Mouse (Mus musculus): ENCODE results near the gene Hps3.
A peak's percentile ranks its signal among the peaks of the same experiment; 100 is the strongest.

Hps3 gene

DNA sequence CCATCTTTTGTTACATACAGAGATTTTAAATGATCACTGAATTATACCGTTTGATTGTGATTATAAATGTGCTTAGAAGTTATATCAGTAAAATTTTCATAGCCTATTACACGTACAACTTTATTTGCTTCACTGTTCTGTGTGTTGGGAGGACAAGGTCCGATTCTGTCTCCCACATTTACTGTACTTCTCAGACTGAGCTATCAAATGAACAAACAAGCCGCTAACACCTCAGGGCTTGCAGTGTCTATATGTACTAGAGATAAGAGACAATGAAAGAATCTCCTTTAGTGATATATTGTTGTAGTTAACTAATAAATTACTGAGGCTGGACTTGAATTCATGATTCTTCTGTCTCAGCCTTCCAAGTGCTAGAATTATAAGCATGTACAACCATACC, 27.8 kb downstream of the Hps3 start:
- no peak for DNase-seq (ENCODE audit: extremely low read depth, low read depth, low spot score)

DNA sequence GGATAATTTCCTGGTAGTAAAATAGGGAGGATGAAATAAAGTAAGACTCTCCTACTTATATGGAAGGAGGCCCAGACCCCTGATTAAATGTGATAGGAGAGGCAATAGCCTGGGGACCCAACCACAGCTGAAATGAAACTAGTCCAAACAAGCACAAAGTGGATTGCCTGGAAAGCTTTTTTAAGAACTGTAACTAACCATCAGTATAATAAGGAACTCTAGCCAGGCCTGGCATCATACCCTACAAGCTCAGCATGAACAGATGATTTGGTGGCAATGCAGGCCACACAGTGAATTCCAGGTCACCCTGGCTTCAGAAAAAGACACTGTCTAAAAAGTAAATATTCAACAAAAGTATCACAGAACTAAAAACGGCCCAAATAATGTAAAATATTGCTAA, 29.5 kb downstream of the Hps3 start:
- peak; percentile 66 for DNase-seq (ENCODE audit: extremely low read depth, low read depth, low spot score)

DNA sequence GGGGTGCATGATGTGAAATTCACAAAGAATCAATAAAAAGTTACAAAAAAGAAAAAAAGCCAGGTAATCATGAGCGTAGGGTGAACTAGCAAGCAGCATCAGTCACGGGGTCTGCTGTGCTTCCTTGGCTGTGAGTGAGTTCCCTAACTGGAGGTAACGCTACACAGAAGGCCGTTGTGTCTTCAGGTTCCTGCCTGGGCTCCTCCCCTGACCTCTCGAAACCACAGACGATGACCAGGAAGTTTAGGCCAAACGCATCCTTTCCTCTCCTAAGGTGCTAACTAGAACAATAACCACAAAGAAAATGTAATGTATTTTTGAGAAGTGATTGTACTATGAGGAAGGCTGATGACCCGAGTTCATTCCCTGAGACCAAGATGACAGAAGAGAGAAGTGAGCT, 30.7 kb downstream of the Hps3 start:
- no peak for DNase-seq (ENCODE audit: extremely low read depth, low read depth, low spot score)

DNA sequence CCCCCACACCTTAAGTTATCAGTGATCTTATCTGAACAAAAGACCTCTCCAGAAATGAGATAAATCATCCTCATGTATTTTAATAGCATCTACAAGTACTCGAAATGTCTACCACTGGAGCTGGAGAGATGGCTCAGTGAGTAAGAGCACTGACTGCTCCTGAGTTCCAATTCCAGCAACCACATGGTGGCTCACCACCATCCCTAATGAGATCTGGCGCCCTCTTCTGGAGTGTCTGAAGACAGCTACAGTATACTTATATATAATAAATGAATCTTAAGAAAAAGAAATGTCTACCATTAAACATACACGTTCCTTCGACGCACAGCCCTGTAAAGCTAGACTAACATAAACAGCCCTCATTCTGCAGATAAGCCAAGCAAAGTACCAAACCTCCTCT, 32.3 kb downstream of the Hps3 start:
- no peak for DNase-seq (ENCODE audit: extremely low read depth, low read depth, low spot score)

DNA sequence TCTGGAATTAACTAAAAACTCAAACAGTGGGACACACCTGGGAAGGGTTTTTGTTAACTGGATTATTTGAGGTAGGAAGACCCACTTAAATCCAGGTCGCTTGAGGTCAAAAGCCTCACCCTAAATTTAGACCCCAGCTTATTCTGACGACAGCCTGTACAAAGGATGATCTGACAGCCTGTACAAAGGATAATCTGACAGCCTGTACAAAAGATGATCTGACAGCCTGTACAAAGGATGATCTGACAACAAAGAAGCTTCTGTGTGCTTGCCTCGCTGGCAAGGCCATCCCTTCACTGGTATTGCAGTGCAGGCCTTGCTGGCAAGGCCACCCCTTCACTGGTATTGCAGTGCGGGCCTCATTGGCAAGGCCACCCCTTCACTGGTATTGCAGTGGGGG, 34.3 kb downstream of the Hps3 start:
- no peak for DNase-seq (ENCODE audit: extremely low read depth, low read depth, low spot score)

DNA sequence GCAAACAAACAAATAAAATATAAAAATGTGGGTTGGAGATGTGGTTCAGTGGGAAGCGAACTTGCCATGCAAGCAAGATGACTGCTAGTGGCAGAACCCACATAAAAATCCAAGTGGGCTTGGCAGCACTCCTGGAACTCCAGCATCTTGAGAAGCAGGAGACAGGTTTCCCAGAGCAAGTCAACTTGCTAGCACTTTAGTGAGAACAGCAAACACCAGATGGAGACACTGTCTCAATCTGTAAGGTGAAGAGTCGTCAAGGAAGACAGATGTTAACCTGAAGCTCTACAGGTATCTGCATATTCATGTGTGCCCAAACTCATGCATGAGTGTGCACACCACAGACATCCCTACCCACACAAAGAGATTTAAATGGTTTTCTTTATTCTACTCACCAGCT, 35.6 kb downstream of the Hps3 start:
- DNase-seq (ENCODE audit: extremely low read depth, low read depth, low spot score): no peak

DNA sequence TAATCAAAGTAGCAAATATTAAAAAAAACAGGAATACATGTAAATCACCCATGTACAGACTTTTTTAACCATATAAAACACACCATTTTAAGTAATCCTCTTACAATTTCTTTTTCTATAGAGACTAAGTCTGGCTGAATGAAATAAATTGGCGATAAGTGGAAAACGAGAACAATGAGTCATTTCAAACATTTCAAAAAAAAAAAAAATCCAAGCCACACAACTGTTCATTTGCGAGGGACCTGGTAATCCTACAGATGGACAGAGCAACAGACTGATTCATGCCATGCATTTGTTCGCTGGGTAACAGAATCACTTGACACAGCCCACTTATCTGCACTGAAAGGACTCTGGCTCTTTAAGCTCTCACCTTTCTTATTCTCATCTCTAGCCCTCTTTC, 42.7 kb downstream of the Hps3 start:
- DNase-seq (ENCODE audit: extremely low read depth, low read depth, low spot score): no peak

DNA sequence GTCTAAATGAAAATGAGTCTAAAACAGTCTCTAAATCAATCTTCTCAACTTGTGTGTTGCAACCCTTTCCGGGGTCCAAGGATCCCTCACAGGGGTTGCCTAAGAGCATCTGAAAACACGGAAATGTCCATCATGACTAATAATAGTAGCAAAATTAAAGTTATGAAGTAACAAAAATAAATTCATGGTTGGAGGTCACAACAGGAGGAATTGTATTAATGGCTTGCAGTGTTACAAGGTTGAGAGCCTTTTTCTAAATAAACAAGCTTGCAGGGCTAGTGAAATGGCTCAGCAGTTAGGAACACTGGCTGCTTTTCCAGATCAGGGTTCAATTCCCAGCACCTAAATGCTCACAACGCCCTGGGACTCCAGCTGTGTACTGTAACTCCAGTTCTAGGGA, 45.1 kb downstream of the Hps3 start:
- DNase-seq (ENCODE audit: extremely low read depth, low read depth, low spot score): no peak

DNA sequence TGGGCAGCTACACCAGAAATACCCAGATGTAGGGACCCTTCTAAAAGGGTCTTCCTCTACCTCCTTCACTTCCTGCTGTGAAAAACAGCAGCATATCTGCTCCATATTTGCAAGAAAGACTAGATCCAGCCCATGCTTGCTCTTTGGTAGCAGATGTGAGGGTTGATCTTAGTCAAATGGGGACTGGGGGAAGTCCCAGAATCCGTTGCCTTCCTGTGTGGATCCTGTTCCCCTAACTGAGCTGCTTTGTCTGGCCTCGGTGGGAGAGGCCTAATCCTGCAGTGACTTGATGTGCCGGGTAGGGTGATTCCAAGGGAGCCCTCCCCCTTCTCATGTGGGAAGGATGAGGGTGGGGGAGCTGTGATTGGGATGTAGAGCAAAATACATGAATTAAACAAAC, 49.0 kb downstream of the Hps3 start:
- DNase-seq (ENCODE audit: extremely low read depth, low read depth, low spot score): no peak

DNA sequence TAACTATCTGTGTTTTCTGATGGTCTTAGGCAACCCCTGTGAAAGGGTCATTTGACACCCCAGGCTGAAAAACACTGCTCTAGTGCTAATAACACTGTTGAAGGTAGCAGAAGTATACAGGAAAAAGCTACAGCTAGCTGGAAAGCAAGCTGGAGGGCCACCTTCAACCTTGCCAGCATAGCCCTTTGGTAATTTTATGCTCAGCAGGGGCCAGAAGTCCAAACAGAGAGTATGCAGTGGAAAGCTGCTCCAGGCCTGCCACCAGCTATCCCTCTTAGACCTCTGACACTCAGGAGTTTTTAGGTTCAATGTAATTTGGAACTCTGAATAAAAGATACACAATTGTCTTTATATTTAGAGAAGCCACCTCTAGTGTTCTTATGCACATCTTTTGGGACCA, 52.3 kb downstream of the Hps3 start:
- no peak for DNase-seq (ENCODE audit: extremely low read depth, low read depth, low spot score)

DNA sequence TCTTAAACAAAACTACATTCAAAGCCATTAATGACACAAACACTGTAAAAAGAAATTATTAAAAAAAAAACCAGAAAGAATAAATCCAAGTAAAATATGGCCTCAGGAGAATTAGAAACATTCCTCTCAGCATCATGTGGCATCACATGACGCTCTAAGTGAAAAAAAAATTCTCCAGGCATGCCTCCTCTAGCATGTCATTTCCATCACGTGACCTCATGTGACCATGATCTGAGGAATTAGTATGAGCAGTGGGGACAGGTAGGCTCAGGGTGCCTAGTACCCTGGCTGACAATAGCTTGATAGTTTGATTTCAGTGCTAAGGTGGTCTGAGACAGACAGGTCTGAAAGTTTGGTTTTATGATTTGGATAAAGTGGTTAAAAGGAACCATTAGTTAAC, 54.0 kb downstream of the Hps3 start:
- DNase-seq (ENCODE audit: extremely low read depth, low read depth, low spot score): no peak

DNA sequence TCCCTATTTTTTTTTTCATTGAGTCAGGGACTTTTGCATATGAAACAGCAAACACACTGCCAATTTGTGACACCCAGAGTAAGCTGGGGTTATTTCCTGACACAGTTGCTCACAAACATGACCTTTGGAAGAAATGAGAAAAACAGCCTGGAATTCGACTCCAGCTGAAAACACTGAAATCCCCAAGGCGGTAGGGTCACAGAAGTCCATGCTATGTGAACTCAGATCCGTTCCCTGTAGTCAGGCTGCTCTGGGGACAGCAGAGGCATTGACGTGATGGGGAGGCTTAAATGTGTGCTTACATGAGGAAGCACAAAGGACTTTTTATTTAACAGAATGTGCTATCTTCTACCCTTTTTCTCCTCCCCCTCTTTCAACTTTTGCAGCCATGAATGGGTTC, 56.6 kb downstream of the Hps3 start:
- DNase-seq (ENCODE audit: extremely low read depth, low read depth, low spot score): no peak

DNA sequence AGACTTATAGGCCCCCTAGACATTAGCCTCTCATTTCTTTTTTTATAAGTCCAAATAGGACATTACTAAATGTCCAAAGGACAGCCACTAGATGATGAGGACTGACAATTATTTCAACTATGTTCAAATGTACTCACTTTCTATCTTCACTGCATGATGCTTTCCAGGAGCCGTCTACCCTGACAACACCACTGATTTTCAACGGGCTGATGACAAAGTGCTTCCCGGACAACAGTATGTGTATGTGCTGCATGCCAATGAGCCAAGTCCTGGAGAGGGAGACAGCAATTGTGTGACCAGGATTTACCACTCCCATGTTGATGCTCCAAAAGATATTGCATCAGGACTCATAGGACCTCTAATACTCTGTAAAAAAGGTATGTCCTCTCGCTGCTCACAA, 69.0 kb downstream of the Hps3 start:
- no peak for DNase-seq (ENCODE audit: extremely low read depth, low read depth, low spot score)

DNA sequence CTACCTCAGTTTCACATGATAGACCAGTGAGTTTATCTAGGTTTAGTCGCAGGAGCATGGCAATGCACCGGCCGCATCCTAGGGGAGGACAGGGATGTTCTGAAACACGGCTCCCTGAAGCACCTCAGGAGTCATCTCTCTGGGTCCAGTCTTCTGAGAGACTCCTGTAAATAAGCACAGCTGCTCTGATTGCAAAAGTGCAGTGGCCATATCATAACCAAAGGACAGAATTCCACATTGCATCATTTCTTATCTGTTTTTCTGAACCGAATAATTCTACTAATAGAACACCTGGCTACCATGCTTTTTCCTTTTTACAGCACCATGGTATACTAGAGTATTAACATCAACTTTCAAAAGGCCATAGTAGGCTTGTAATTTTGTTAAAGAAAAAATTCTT, 69.9 kb downstream of the Hps3 start:
- DNase-seq (ENCODE audit: extremely low read depth, low read depth, low spot score): no peak

DNA sequence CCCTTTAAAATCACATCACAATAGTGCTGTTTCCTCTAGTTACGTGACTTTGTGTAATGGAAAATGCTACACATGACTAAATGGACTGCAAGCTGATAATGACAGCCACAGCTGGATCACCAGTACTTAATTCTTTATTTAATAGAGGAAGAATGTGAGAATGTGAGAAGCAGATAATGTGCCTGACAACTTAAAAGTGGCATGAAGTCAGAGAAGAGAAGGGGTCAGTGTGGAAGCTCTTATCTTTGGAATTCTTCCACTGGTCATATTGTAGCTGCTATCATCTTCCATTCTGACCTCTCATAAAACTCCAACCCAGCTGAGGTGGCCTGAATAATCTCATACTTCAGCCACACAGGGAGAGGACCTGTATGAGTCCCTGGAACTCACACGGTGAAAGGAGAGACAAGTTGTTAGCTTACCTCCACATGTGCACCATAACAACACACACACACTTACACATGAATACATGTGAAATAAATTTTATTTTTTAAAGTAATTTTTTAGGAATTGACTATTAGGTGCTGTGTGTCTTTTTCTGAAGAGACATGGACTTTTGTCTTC, 70.4 kb downstream of the Hps3 start:
- DNase-seq (ENCODE audit: extremely low read depth, low read depth, low spot score): no peak

DNA sequence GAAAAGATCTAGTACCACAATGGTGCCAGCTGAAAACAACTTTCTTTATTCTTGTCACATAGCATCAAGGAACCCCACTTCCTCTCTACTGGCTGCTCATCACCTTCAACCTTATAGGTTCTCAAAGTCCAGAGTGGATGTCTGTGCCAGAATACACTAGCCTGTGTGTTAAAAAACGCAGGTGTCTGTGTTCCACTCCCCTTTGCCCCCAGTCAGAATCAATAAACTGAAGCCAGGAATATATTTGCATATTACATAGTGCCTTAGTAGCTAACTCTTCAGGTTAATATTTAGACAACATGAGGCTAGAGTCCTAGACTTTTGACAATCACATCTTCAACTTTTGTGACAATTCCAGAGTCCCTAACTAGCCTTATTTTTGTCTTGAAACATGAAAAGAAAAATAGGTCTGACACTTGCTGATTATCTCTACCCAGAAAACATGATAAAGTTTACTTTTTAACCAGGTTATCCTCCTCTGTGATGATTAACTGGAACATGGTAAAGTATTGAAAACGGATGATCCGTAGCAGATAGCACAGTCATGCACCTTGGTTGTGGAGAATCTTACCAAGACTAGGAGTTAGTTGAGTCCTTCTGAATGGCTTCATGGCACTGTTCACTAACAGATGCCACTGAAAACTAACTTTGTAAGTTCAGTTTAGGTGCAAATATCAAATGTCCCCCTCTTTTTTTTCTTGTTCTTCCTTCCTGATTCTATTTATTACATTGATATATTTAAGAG, 72.2 kb downstream of the Hps3 start:
- no peak for DNase-seq (ENCODE audit: extremely low read depth, low read depth, low spot score)

DNA sequence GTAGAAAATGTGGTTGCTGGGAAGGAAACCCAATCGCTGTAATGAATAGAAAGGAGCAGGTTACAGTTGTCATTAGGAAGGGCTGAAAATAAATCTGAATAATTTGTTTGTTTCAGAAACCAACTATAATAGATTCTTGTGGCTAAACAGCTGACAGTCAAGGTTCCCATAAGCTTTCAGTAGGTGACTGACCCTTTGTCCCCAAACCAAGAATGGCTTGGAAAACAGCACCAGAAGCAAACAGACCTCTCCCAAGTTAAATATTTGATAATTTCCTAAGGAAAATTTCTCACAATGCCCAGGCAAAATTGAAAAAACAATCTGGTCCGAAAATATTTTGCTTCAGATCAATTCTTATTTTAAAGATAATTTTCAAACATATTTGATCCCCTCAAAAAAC, 73.8 kb downstream of the Hps3 start:
- no peak for DNase-seq (ENCODE audit: extremely low read depth, low read depth, low spot score)

DNA sequence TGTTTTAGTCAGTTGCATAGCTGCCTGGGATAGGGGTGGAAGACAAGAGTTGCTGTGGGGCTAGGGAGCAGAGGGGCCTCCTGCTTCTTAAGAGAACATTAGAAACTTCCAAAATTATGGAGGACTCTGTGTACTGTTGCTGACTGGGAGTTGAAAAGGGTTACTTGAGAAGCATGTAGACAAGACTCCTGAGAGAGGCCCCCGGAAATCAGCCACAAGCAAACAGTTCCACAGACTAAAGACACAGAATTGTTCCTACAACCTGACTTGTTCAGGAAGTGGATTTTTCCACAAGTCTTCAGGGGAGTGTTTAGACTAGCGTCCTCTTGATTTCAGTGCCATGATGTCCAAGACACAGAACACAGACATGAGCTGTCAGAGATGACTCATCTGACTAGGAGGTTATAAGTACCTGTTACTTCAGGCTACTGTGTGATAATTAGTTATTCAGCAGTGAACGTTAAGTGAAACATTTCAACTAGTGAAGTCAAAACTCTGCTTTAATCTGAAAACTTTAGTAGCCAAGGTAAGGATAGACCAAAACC, 74.5 kb downstream of the Hps3 start:
- no peak for DNase-seq (ENCODE audit: extremely low read depth, low read depth, low spot score)

DNA sequence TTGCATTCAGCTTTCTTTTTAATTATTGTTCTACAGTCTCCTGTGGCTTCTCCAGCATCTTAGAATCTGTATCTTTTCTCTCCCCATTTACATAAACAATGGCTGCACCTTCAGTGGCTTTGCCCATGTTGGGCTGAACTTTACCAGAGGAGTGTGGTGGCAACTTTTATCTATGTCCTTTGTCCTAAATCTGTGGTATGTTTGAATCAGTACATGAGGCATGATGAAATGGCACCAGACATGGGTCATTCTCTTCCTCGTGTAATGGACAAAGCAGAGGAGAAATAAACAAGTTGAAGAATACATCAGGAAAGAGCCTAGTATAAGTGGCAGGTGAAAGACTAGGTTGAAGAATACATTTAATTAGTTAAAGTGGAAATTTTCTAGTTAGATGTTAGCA, 76.1 kb downstream of the Hps3 start:
- no peak for DNase-seq (ENCODE audit: extremely low read depth, low read depth, low spot score)

DNA sequence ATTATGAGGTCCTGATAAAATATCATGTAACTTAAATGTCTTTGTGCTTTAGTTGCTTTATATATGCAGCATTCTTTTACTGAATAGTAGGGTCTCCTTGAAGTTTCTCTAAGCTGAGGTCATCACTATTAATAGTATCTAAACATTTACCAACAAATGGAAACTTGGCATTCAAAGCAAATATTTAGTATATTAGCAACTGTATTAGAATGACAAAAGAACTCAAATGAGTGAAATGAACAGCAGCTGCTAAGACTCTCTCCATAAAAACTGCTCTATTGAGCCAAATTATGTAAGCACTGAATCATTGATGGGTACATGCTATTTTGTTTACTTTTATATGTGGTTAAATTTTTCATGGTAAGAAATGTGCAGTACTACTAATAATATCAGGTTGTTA, 77.1 kb downstream of the Hps3 start:
- no peak for DNase-seq (ENCODE audit: extremely low read depth, low read depth, low spot score)

DNA sequence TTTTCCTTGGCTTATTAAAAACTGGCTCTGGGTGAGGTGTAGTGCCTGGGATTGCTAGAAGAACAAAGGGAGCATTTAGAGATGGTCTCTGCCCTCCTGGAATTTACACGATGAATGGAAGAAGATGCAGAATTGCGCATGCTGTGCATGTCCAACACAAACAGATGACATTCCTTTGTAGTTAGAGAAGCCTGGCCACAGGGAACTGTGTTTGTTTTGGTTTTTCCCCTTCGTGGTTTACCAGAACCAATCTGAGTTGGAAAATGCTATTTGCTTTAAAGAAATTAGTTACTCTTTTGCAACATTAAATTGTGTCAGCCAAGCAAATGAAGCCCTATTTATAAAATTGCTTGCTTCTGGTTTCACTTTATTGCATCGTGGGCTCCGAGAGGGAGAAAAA, 78.2 kb downstream of the Hps3 start, which contains the start of gene Cp:
TSS of gene Cp (plus strand) at position 170 of the 400 bp plus-strand sequence.
- DNase-seq (ENCODE audit: extremely low read depth, low read depth, low spot score): peak; percentile 14

DNA sequence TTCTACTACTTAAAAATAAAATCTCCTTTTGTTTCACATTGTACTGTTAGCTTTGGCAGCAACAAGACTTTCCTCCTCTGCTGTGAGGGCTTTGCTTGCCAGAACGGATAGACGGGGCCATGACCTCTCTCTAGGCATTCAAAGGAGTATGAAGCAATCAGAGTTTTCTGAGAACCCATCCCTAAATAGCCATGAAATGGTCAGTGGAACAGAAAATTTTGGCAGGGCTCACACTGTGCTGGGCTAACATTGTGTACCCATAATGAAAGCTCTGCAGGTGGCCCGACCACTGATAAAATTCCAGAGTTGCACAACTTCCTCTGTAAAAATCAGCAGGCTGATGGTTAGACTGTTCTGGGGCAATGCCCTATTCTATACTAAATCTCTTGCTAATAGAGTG, 81.2 kb downstream of the Hps3 start:
- peak; percentile 98 for DNase-seq (ENCODE audit: extremely low read depth, low read depth, low spot score)

DNA sequence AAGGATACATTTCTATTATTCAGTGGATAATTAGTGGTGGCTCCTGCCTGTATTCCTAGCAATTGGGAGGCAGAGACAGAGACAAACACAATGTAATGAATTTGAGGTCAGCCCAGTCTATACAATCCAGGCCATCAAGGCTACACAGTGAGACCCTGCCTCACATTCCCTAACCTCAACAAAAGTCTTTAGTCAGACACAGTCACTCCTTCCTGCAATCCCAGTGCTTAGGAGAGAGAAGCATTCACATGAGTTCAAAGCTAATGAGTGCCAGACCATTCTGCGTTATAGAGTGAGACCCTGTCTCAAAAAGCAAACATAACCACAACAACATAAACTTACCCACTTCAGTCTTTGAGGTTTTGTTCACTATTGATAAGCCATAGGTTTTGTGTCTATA, 81.7 kb downstream of the Hps3 start:
- no peak for DNase-seq (ENCODE audit: extremely low read depth, low read depth, low spot score)
